Mouse (Mus musculus): ENCODE measurements around the gene Erlin1. TPM values are rescaled to one million over a fixed set of nuclear protein-coding genes. Genes with fewer than 3 reads are reported as not detected.

Erlin1 gene
- polyA plus RNA-seq, 1 experiment from 2014 or later: 16.1 TPM

DNA sequence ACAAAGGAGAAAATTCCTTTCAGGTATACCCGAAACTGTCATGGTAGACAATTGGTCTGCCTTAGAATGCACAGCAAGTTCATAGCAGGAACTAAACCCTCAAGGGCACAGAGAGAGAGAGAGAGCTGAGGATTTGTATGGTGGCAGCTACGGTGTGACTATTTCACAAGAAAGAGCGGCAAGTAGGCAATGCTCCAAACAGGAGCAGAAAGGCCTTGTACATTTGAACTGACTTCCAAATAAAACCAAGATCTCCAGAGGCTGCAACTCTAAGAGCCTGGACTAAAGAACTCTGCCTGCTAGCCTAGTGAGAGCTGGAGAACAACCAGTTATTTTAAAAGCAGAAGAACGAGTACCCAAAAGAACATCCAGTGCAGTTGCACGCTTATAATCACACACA lies 27.5 kb downstream of the Erlin1 start:
- Histone ChIP-seq H3K27ac (ENCODE audit: low read length) (no peak overlapping the region), H3K4me3 (ENCODE audit: low read length) (no peak overlapping the region), H3K4me1 (ENCODE audit: control insufficient read depth, insufficient read depth, low read length) (no peaks in the 10 kb centered on the region), H3K9me3 (replicated peaks; ENCODE audit: control insufficient read depth, low read length) (no peaks in the 10 kb centered on the region), H3K4me2 (ENCODE audit: low read depth, low read length) (no peak overlapping the region), H3K27me3 (ENCODE audit: control insufficient read depth, insufficient read depth, low read length) (no peaks in the 10 kb centered on the region), H3K9ac (ENCODE audit: low read length) (no peak overlapping the region), H3K36me3 (ENCODE audit: control insufficient read depth, insufficient read depth) (peaks cover 21% of the 10 kb centered on the region)
- whole genome bisulfite sequencing: 84% methylated on average over 5 of the region's 5 CpGs
- no peak for ATAC-seq (replicated peaks; ENCODE audit: extremely low read depth, insufficient read depth, low FRiP score)

DNA sequence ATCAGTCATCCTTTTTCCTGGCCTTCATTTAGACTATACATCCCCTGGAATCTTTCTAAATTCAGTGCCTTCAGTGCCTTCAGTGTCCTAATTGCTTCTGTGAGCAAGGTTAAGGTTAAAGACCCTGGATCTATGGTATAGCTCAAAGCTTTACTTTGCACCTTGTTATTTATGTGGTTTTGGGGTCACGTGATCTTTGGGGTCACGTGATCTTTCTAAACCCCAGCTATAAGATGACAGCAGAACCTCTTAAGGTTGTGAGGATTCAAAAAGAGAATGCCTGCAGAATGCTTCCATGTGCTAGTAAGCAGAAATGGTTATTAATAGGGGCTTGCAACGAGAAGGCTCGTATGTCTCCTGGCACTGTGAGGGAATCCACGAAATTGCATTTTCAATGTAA lies 36.2 kb downstream of the Erlin1 start:
- no peak overlapping the region for H3K4me2 ChIP-seq (ENCODE audit: low read depth, low read length)
- H3K4me1 ChIP-seq (ENCODE audit: control insufficient read depth, insufficient read depth, low read length): no peaks in the 10 kb centered on the region
- H3K4me3 ChIP-seq (ENCODE audit: low read length): no peak overlapping the region
- H3K27me3 ChIP-seq (ENCODE audit: control insufficient read depth, insufficient read depth, low read length): no peaks in the 10 kb centered on the region
- no peak overlapping the region for H3K27ac ChIP-seq (ENCODE audit: low read length)
- H3K9me3 ChIP-seq (replicated peaks; ENCODE audit: control insufficient read depth, low read length): no peaks in the 10 kb centered on the region
- no peak for ATAC-seq (replicated peaks; ENCODE audit: extremely low read depth, insufficient read depth, low FRiP score)
- peaks cover 6% of the 10 kb centered on the region for H3K36me3 ChIP-seq (ENCODE audit: control insufficient read depth, insufficient read depth)
- WGBS: 91% methylated on average over 5 of the region's 5 CpGs
- H3K9ac ChIP-seq (ENCODE audit: low read length): no peak overlapping the region

DNA sequence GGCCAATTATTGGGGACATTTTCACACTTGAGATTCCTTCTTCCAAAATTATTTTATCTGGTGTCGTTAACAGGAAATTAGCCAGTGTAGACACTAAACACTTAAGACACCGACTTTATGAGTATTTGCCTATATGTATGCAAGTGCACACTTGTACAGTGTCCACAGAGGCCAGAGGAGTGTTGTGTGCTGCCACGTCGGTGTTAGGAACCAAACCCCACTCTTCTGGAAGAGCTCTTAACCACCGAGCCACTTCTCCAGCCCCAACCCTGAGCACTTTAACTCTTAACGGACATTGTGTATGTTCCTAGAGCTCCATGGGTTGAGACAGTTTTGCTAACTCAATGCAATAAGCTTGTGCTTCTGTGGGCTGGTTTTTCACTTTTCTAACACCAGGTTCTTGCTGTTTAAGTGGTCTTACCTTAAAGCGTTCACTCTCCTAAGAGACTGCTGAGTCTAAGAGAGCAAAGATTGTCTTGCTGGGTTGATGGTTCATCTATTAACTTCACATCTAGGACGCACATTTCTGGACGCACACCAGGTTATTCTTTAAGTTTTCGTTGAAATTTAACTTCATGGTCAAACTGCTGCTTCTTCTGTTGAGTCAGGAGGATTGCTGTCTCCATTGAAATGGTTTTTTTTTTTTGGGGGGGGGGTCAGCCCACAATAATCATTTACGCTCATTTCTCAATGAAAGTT lies 37.4 kb downstream of the Erlin1 start:
- no peak overlapping the region for H3K9ac ChIP-seq (ENCODE audit: low read length)
- H3K27me3 ChIP-seq (ENCODE audit: control insufficient read depth, insufficient read depth, low read length): no peaks in the 10 kb centered on the region
- WGBS: 85% methylated on average over 11 of the region's 11 CpGs
- H3K9me3 ChIP-seq (replicated peaks; ENCODE audit: control insufficient read depth, low read length): no peaks in the 10 kb centered on the region
- H3K4me2 ChIP-seq (ENCODE audit: low read depth, low read length): no peak overlapping the region
- H3K4me1 ChIP-seq (ENCODE audit: control insufficient read depth, insufficient read depth, low read length): no peaks in the 10 kb centered on the region
- no peak overlapping the region for H3K27ac ChIP-seq (ENCODE audit: low read length)
- no peaks in the 10 kb centered on the region; the same call in 1 of the 2 replicates for H3K36me3 ChIP-seq (ENCODE audit: control insufficient read depth, insufficient read depth)
- H3K4me3 ChIP-seq (ENCODE audit: low read length): no peak overlapping the region
- ATAC-seq (replicated peaks; ENCODE audit: extremely low read depth, insufficient read depth, low FRiP score): no peak

DNA sequence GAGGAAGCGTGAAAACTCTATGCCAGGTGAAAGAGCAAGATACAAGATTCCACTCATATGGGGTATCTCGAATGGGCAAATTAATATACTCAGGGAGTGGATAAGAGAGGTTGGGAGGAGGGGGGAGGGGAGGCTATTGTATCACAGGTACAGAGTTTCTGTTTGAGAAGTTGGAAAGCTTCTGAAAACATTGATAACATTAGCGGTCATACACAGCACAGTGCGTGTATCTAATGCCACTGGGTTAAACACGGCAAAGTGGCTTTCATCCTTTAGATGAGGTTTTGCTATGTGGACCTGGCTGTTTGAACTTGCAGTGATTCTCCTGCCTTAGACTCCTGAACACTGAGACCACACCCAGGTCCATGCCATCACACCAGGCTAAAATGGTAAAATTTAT lies 39.6 kb downstream of the Erlin1 start:
- no peaks in the 10 kb centered on the region for H3K27me3 ChIP-seq (ENCODE audit: control insufficient read depth, insufficient read depth, low read length)
- WGBS: 79% methylated on average over 5 of the region's 5 CpGs
- no peak overlapping the region for H3K9ac ChIP-seq (ENCODE audit: low read length)
- no peaks in the 10 kb centered on the region for H3K36me3 ChIP-seq (ENCODE audit: control insufficient read depth, insufficient read depth)
- ATAC-seq (replicated peaks; ENCODE audit: extremely low read depth, insufficient read depth, low FRiP score): no peak
- no peaks in the 10 kb centered on the region for H3K4me1 ChIP-seq (ENCODE audit: control insufficient read depth, insufficient read depth, low read length)
- H3K4me3 ChIP-seq (ENCODE audit: low read length): no peak overlapping the region
- H3K27ac ChIP-seq (ENCODE audit: low read length): no peak overlapping the region
- H3K9me3 ChIP-seq (replicated peaks; ENCODE audit: control insufficient read depth, low read length): no peaks in the 10 kb centered on the region
- H3K4me2 ChIP-seq (ENCODE audit: low read depth, low read length): no peak overlapping the region

DNA sequence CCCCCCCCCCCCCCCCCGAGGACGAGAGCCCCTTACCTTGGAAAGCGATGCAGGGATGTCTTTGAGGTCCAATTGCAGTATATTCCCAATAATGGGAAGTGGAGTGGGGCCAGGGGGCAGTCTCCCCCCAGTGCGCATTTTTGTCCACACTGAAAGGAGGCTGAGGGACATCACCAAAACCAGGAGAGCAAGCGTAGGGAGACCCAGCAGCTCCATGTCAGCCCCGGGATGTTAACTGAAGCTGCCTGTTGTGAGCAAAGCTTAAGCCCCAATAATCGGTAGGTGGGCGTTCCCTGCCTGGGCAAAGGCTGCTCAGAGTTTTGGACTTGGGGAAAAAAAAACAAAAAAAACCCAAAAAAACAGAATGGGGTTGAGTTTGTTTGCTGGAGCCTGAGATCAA lies 40.6 kb downstream of the Erlin1 start, which contains the start of gene Cyp2c23:
Gene Cyp2c23 (minus strand): TSS at position 237 of the 400 bp plus-strand sequence.
- Histone ChIP-seq H3K9ac (ENCODE audit: low read length) (no peak within 1 kb of the TSS), H3K4me1 (ENCODE audit: control insufficient read depth, insufficient read depth, low read length) (no peaks in the 10 kb centered on the region), H3K27ac (ENCODE audit: low read length) (no peak within 1 kb of the TSS), H3K4me2 (ENCODE audit: low read depth, low read length) (no peak within 1 kb of the TSS), H3K27me3 (ENCODE audit: control insufficient read depth, insufficient read depth, low read length) (no peaks in the 10 kb centered on the region), H3K36me3 (ENCODE audit: control insufficient read depth, insufficient read depth) (no peaks in the 10 kb centered on the region), H3K4me3 (ENCODE audit: low read length) (no peak within 1 kb of the TSS), H3K9me3 (replicated peaks; ENCODE audit: control insufficient read depth, low read length) (no peaks in the 10 kb centered on the region)
- no peak for ATAC-seq (replicated peaks; ENCODE audit: extremely low read depth, insufficient read depth, low FRiP score)
- 73% methylated on average over 5 of the region's 8 CpGs for WGBS

DNA sequence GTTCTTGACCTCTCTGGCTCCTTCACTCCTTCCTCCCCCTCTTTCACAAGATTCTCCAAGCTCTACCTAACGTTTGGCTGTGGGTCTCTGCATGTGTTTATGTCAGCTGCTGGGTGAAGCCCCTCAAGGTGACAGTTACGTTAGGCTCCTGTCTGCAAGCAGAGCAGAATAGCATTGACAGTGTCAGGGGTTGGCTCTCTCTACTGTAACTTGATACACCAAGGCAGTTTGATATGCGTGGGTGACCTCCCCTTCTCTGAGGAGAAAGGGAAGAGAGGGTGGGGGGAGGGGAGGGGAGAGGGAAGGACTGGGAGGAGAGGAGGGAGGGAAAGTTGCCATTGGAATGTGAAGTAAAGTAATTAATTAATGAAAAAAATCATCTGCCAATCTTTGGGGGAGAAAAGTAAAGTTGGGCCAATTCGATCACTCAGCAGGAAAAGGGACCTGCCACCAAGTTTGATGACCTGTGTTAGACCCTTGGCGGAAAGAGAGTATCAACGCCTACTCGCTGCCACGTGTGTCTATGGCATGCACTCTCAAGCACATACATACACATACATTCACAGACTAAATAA lies 42.5 kb downstream of the Erlin1 start:
- H3K9ac ChIP-seq (ENCODE audit: low read length): no peak overlapping the region
- H3K4me1 ChIP-seq (ENCODE audit: control insufficient read depth, insufficient read depth, low read length): no peaks in the 10 kb centered on the region
- no peaks in the 10 kb centered on the region for H3K9me3 ChIP-seq (replicated peaks; ENCODE audit: control insufficient read depth, low read length)
- no peak overlapping the region for H3K27ac ChIP-seq (ENCODE audit: low read length)
- 59% methylated on average over 8 of the region's 8 CpGs for WGBS
- no peak overlapping the region for H3K4me2 ChIP-seq (ENCODE audit: low read depth, low read length)
- no peaks in the 10 kb centered on the region for H3K36me3 ChIP-seq (ENCODE audit: control insufficient read depth, insufficient read depth)
- H3K27me3 ChIP-seq (ENCODE audit: control insufficient read depth, insufficient read depth, low read length): no peaks in the 10 kb centered on the region
- H3K4me3 ChIP-seq (ENCODE audit: low read length): no peak overlapping the region
- ATAC-seq (replicated peaks; ENCODE audit: extremely low read depth, insufficient read depth, low FRiP score): no peak

DNA sequence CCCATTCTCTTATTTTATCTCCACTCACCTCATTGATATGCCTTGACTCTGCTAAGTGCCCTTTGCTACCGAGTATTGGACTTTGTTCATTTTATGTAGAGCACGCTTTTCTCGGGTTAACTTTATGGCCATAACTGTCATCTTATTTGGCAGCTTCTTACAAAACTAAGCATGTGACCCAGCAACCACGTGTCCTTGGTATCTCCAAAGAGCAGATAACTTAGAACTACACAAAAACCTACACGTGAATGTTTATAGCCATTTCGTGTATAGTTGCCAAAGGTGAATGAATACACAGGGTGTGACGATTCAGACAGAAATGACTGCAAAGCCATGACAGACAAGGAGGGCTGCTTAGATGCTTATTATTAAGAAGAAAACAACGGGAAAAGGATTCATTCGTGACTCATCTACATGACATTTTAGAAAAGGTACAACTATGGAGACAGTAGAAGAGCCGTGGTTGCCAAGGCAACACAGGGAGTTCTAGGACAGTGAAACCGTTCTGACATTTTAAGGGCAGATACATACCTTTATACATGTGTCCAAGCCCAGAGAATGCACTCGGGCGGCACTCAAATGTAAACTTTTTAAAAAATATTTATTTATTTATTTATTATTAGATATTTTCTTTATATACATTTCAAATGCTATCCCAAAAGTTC lies 44.5 kb downstream of the Erlin1 start:
- H3K4me1 ChIP-seq (ENCODE audit: control insufficient read depth, insufficient read depth, low read length): no peaks in the 10 kb centered on the region
- no peak overlapping the region for H3K4me2 ChIP-seq (ENCODE audit: low read depth, low read length)
- 77% methylated on average over 13 of the region's 13 CpGs for WGBS
- H3K9me3 ChIP-seq (replicated peaks; ENCODE audit: control insufficient read depth, low read length): no peaks in the 10 kb centered on the region
- no peak overlapping the region for H3K9ac ChIP-seq (ENCODE audit: low read length)
- no peaks in the 10 kb centered on the region for H3K36me3 ChIP-seq (ENCODE audit: control insufficient read depth, insufficient read depth)
- no peak overlapping the region for H3K27ac ChIP-seq (ENCODE audit: low read length)
- H3K4me3 ChIP-seq (ENCODE audit: low read length): no peak overlapping the region
- ATAC-seq (replicated peaks; ENCODE audit: extremely low read depth, insufficient read depth, low FRiP score): no peak
- no peaks in the 10 kb centered on the region for H3K27me3 ChIP-seq (ENCODE audit: control insufficient read depth, insufficient read depth, low read length)

DNA sequence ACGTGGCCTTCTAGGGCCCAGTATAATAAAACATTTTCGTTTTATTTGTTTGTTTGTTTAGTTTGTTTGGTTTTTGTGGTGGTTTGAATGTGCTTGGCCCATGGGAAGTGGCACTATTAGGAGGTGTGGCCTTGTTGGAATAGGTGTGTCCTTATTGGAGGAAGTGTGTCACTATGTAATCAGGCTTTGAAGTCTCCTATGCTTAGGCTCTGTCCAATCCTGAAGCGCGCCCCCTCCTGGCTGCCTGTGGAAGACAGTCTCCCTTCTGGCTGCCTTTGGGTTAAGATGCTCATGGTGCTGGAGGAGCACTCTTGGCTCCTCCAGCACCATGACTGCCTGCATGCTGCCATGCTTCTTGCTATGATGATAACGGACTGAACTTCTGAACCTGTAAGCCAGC lies 46.5 kb downstream of the Erlin1 start:
- Histone ChIP-seq H3K4me3 (ENCODE audit: low read length) (no peak overlapping the region), H3K4me2 (ENCODE audit: low read depth, low read length) (no peak overlapping the region), H3K4me1 (ENCODE audit: control insufficient read depth, insufficient read depth, low read length) (no peaks in the 10 kb centered on the region), H3K27me3 (ENCODE audit: control insufficient read depth, insufficient read depth, low read length) (no peaks in the 10 kb centered on the region), H3K27ac (ENCODE audit: low read length) (no peak overlapping the region), H3K9me3 (replicated peaks; ENCODE audit: control insufficient read depth, low read length) (no peaks in the 10 kb centered on the region), H3K36me3 (ENCODE audit: control insufficient read depth, insufficient read depth) (no peaks in the 10 kb centered on the region), H3K9ac (ENCODE audit: low read length) (no peak overlapping the region)
- no peak for ATAC-seq (replicated peaks; ENCODE audit: extremely low read depth, insufficient read depth, low FRiP score)
- WGBS: 62% methylated on average over 5 of the region's 5 CpGs

DNA sequence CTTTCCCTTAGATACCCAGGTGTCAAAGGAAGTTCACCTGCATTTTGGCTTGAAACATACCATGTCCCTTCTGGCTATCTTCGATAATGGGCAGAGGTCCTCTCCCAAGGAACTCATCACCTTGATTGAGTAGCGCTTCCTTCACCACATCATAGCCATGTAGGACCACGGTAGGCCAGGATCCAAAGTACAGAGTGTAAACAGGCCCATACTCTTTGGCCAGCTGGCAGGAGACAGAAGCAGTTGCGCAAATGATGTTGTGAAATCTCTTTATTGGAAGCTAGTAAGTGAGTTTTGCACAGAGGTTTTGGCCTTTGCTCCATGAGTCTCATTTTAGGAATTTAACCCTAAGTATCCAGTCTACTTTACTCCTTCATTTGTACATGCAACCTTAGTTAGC lies 48.1 kb downstream of the Erlin1 start:
- Histone ChIP-seq H3K27me3 (ENCODE audit: control insufficient read depth, insufficient read depth, low read length) (no peaks in the 10 kb centered on the region), H3K9me3 (replicated peaks; ENCODE audit: control insufficient read depth, low read length) (no peaks in the 10 kb centered on the region), H3K4me2 (ENCODE audit: low read depth, low read length) (no peak overlapping the region), H3K36me3 (ENCODE audit: control insufficient read depth, insufficient read depth) (no peaks in the 10 kb centered on the region), H3K9ac (ENCODE audit: low read length) (no peak overlapping the region), H3K4me1 (ENCODE audit: control insufficient read depth, insufficient read depth, low read length) (no peaks in the 10 kb centered on the region), H3K4me3 (ENCODE audit: low read length) (no peak overlapping the region), H3K27ac (ENCODE audit: low read length) (no peak overlapping the region)
- no peak for ATAC-seq (replicated peaks; ENCODE audit: extremely low read depth, insufficient read depth, low FRiP score)
- 71% methylated on average over 4 of the region's 4 CpGs for WGBS
